Mouse (Mus musculus) hindbrain, embryonic 14.5 days (tissue): ENCODE results near the gene Rtn4r. TPM values are rescaled to one million over a fixed set of nuclear protein-coding genes. Genes with fewer than 3 reads are reported as not detected.

Experiments
- microRNA-seq: library from miRNA; unstranded; fragments of <30 nt; microRNA quantifications from one replicate; pipeline ENCODE4, GENCODE M21; 2016
- polyA plus RNA-seq: library from polyadenylated mRNA; unstranded; fragments of >200 nt; fragmentation: Nextera tagmentation; extraction: Ambion mirVana; gene quantifications from 2 replicates; pipeline ENCODE4 v1.2.1, GENCODE M21; 2014

Gene Rtn4r
- polyA plus RNA-seq, 1 experiment from 2014 or later: 22.7 TPM

Small RNA genes lying within 50 kb of the gene (microRNA-seq; reads per million reads assigned to microRNA genes)
- not detected for gene Mir6366

Other genes with a start within 250 kb of the Rtn4r start
- gene Gm20518, start 236.0 kb upstream of the Rtn4r start, polyA plus RNA-seq: 0.29 and 0.48 TPM in 2 replicates
- gene Tssk1, start 233.4 kb upstream of the Rtn4r start, polyA plus RNA-seq: 0.05 and 0.13 TPM in 2 replicates
- 105 TPM in 2 replicates for gene Dgcr2, start 229.1 kb upstream of the Rtn4r start, polyA plus RNA-seq
- gene Tssk2, start 229.0 kb upstream of the Rtn4r start, polyA plus RNA-seq: not detected in 2 replicates
- 38.9 and 41.0 TPM in 2 replicates for gene Ess2, start 216.3 kb upstream of the Rtn4r start, polyA plus RNA-seq
- 0.44 and 1.1 TPM in 2 replicates for gene Gsc2, start 212.6 kb upstream of the Rtn4r start, polyA plus RNA-seq
- gene Slc25a1, start 199.4 kb upstream of the Rtn4r start, polyA plus RNA-seq: 175 and 176 TPM in 2 replicates
- not detected in 2 replicates for gene Vpreb2, start 147.2 kb upstream of the Rtn4r start, polyA plus RNA-seq
- gene Dgcr6, start 74.8 kb upstream of the Rtn4r start, polyA plus RNA-seq: 128 and 156 TPM in 2 replicates
- 2.8 and 3.1 TPM in 2 replicates for gene Prodh, start 37.4 kb upstream of the Rtn4r start, polyA plus RNA-seq
- not detected in 2 replicates for gene Ccdc188, start 90.2 kb downstream of the Rtn4r start, polyA plus RNA-seq
- 14.8 and 16.4 TPM in 2 replicates for gene Zdhhc8, start 107.5 kb downstream of the Rtn4r start, polyA plus RNA-seq
- 70.9 and 77.0 TPM in 2 replicates for gene Trmt2a, start 121.0 kb downstream of the Rtn4r start, polyA plus RNA-seq
- 411 and 415 TPM in 2 replicates for gene Ranbp1, start 121.1 kb downstream of the Rtn4r start, polyA plus RNA-seq
- gene Gm49776, start 130.7 kb downstream of the Rtn4r start, polyA plus RNA-seq: 5.3 TPM in 1 of 2 replicates, not detected in the other
- gene Dgcr8, start 161.6 kb downstream of the Rtn4r start, polyA plus RNA-seq: 31.8 and 35.2 TPM in 2 replicates
- gene Tango2, start 220.5 kb downstream of the Rtn4r start, polyA plus RNA-seq: 94.5 and 97.9 TPM in 2 replicates
- gene Arvcf, start 220.5 kb downstream of the Rtn4r start, polyA plus RNA-seq: 53.2 and 64.6 TPM in 2 replicates